31 mouse cellular contexts compared by ENCODE assay signal in the genomic region with DNA sequence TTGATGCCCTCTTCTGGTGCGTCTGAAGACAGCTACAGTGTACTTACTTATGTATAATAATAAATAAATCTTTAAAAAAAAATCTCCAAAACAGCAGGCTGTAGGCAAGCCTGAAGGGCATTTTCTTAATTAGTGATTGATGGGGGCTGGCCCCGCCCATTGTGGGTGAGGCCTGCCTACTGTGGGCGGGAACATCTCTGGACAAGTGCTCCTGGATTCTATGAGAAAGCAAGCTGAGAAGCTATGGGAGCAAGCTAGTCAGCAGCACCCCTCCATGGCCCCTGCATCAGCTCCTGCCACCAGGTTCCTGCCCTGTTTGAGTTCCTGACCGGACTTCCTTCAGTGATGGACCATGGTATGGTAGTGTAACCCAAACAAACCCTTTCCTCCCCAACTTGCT.
"Had no signal": no experiment of that assay in that cellular context is flagged by ENCODE, and none has a peak within 500 bp of the region (broad histone marks: within the 10 kb centered on the region; RNA-seq: fewer than 3 reads in every experiment).

No protein-coding gene starts in this region.

- H3K36me3 ChIP-seq: limb, embryonic 10.5 days; limb, embryonic 12.5 days; limb, embryonic 13.5 days; limb, embryonic 15.5 days; liver, embryonic 12.5 days; liver, embryonic 13.5 days; liver, embryonic 15.5 days; lung, embryonic 15.5 days; midbrain, embryonic 12.5 days; midbrain, embryonic 13.5 days; neural tube, embryonic 12.5 days had no signal

- H3K4me1 ChIP-seq: limb, embryonic 13.5 days; limb, embryonic 15.5 days; liver, embryonic 12.5 days; liver, embryonic 13.5 days; liver, embryonic 15.5 days; lung, embryonic 15.5 days had no signal

- ATAC-seq: liver, embryonic 12.5 days; liver, postnatal 0 days; lung, postnatal 0 days; midbrain, embryonic 13.5 days; midbrain, embryonic 16.5 days had no signal

- H3K4me3 ChIP-seq: left cerebral cortex, adult 2 months; limb, embryonic 10.5 days; limb, embryonic 12.5 days; limb, embryonic 13.5 days; limb, embryonic 15.5 days; liver, embryonic 12.5 days; liver, embryonic 13.5 days; liver, embryonic 15.5 days; lung, embryonic 15.5 days; megakaryocyte, embryonic 14.5 days; midbrain, embryonic 12.5 days; midbrain, embryonic 13.5 days; myocyte; neural tube, embryonic 12.5 days had no signal

- H3K27me3 ChIP-seq: limb, embryonic 13.5 days; limb, embryonic 15.5 days; lung, embryonic 15.5 days; midbrain, embryonic 12.5 days; midbrain, embryonic 13.5 days; neural tube, embryonic 12.5 days had no signal

- DNase-seq: left cerebral cortex, postnatal 4 days; liver; liver, embryonic 13.5 days; liver, postnatal 0 days; lung, adult 18-20 months; lung, adult 2 months; lung, embryonic 14.5 days; lung, postnatal 10 days; lung, postnatal 14 days; lung, postnatal 36 days; lung, postnatal 4 days; midbrain, embryonic 14.5 days had no signal

- H3K9ac ChIP-seq: limb, embryonic 12.5 days; limb, embryonic 13.5 days; limb, embryonic 15.5 days; liver, embryonic 12.5 days; liver, embryonic 13.5 days; liver, embryonic 14.5 days; liver, embryonic 15.5 days; liver, postnatal 0 days; lung, embryonic 14.5 days; lung, embryonic 15.5 days; midbrain, embryonic 12.5 days; midbrain, embryonic 13.5 days; neural tube, embryonic 12.5 days had no signal

- H3K9me3 ChIP-seq: limb, embryonic 10.5 days; limb, embryonic 12.5 days; limb, embryonic 13.5 days; limb, embryonic 15.5 days; liver, embryonic 12.5 days; liver, embryonic 13.5 days; liver, embryonic 15.5 days; lung, embryonic 15.5 days; midbrain, embryonic 12.5 days; midbrain, embryonic 13.5 days; neural tube, embryonic 12.5 days had no signal

- H3K4me2 ChIP-seq: limb, embryonic 12.5 days; limb, embryonic 13.5 days; limb, embryonic 15.5 days; liver, embryonic 11.5 days; liver, embryonic 12.5 days; liver, embryonic 13.5 days; liver, embryonic 15.5 days; lung, embryonic 14.5 days; lung, embryonic 15.5 days; midbrain, embryonic 11.5 days; midbrain, embryonic 12.5 days; midbrain, embryonic 13.5 days; neural tube, embryonic 12.5 days had no signal

- H3K27ac ChIP-seq: left cerebral cortex, adult 2 months; limb, embryonic 10.5 days; limb, embryonic 12.5 days; limb, embryonic 13.5 days; limb, embryonic 15.5 days; liver, embryonic 12.5 days; liver, embryonic 13.5 days; liver, embryonic 14.5 days; liver, embryonic 15.5 days; lung, embryonic 15.5 days; macrophage; midbrain, embryonic 12.5 days; midbrain, embryonic 13.5 days; neural tube, embryonic 12.5 days had no signal
